Mouse (Mus musculus): ENCODE measurements at regions not wholly inside any gene's neighbourhood (a gene's known extent, or its start where the extent isn't known, plus 50 kb on each side); places are given as distances from the start of the nearest gene placed in this dataset.

DNA sequence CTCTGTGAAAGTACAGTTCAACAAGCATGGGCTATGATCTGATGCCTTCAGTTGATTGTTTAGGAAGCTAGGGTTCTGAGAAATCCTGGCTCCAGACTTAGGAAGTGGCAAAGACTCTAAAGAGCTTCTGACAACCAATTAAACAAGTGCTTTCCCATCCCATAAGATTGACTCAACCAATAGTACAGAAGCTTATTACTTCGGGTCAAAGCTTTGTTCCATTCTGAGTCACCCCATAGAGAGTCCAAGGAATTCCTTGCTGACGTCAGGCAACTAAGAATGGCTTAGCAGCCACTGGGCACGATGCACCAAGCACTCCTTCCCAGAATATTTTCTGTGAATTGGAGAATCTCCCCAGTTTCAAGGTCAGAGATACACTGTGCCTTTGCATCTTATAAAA lies 59.0 kb upstream of the Ntm start:
- no peak for DNase-seq

DNA sequence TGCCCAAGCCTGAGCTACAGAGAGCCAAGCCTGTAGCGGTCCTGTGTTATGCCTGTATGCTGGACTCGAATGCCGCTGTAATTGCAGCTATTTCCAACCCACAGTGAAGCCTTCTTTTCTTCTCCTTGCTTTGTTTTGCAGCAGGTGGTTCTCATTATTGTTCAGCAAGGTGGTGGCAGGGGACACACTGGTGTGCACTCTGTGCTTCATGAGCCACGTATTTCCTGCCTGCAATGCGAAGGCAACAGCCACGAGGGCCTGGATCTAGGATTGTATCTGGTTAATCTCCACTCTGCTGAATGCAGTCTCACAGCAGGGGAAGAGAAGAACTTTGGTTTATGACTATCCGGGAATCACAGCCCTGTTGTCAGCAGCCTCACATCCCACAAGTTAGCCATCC lies 62.3 kb upstream of the Ntm start:
- DNase-seq = no peak

DNA sequence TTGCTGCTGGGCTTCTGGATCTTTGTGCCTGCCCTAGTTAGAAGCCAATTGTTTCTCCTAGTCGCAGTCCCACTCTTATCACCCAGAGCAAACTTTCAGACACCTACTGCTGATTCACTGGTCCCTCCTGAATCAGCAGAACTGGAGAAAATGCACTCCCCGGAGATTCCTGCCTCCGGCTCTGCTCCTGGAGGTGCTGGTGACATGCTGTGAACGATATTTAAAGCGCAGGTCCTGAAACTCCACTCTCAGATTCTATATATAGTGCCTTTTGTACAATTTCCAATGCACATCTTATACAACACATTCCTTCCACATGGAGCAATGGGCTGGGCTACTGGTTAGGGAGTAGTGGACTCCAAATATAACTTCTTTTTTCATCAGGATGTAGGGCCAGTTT lies 64.0 kb upstream of the Ntm start:
- DNase-seq = no peak

DNA sequence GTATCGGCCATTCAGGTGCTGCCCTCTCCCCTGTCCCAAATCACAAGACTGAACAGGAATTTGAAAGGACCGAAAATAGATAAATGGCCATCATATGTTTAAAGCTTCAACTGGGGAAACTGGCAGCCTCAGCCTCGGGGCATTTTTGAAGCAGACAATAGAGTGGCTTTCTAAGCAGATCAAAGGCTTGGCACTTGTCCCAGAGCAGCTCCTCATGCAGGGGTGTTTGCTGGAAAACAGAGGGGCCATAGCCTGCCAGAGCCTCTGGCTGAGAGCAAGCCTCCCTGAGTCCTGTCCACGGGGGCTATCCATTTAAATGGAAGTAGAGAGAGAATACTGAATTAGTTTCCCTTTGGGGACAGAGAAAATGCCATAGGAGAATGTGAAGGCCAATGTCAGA lies 77.5 kb upstream of the Ntm start:
- DNase-seq = no peak

DNA sequence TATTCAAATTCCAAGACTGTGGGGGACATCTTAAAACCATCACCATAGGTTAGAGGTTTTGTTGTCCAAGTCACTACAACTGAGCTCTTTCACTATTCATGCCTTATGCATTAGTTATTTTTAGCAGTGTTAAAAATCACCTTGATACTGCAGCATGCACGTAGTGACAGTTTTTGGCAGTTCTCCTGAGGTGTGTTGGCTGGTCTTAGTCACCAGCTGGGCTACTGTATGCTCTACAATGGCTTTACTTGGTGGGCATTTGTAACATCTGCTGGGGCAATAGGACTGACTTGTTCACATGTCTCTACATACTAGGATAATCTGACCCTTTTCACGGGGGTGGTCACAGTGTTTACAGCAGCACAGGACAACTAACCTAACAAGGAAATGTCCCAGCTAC lies 101.6 kb upstream of the Ntm start:
- no peak for DNase-seq

DNA sequence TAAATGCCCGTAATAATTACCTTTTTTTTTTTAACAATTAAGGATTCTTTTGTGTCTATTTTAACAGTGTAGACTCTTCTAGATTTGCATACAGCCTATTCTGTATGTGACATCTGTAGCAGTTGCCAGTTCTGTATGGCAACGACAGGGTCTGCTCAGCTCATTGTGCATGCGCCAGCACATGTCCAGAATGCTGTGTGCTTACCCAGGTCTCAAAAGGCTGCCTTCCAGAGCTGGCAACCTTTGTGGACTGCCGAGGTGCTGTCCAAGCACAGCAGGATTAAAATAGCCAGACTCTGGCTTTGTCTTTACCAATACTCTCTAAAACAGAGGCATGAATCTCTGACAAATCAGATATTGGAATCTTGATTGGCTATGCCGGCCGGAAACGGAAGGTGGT lies 105.0 kb upstream of the Ntm start:
- no peak for DNase-seq

DNA sequence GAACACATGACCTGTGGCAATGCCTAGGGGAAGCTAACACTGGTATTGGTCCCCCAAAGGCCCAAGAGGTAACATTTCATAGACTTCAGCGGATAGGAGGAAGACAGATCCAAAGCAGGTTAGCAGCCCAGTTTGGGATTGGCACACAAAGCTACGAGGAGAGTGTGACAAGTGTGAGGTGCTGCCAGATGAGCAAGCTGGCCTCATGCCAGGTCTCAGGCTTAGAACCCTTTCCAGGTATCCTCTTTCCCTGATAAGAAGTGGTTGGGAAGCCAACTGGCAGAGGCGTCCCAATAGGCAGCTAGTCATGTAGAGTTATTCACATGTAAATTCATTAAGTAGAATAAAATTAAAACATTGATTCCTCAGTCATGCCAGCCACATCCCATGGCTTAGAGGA lies 112.3 kb upstream of the Ntm start:
- no peak for DNase-seq

DNA sequence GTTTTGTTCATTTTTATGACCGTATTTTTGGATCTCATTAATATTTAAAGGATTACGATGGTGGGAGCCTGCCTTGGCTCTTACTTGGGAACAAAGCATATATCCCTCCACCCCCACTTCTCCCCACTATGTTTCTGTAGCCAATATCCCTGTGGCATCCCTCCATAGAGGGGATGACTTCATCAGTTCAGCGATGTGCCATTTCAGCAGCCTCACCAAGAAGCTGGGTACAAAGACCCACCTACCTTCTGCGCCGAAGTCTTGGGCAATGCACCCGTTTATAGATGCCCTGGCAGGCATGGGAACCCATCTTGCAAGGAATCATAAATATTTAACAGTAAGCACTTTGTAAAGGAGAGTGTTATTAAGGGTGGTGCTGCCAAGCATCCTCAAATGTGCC lies 113.1 kb upstream of the Ntm start:
- DNase-seq = no peak

DNA sequence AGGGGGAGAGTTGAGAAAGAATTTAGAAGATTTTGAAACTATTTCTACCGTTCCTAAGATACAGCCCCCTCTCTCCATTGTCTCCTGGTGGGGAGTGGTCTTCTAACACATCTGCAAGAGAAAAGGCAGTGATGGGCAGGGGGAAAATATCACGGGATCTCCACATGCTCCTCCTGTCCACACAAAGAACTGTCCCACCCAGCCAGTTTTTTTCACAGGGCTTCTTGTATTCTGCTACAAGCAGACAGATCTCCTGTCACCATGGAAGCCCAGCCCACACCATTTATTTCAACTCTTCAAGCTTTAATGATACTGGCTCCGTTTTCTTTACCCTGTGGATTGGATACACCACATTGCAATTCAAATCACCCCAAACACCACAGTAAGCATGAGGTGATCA lies 113.5 kb upstream of the Ntm start:
- DNase-seq = no peak

DNA sequence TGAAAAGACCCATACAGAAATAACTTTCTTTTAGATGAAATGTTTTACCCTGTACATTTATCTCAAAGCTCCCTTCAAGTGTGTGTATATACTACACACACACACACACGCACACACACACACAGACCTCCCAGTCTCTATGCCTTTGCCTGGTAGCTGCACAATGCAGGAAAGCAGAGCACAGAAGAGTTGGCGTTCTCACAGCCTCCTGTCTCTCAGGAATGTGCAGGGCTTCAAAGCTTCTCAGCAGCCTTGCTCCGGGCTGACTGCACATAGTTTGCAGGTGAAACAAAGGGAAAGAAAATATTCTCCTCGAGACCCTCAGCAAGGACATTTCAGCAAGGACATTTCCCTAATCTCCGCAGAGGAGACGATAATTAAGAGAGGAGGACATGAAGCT lies 139.0 kb upstream of the Ntm start:
- DNase-seq = no peak

DNA sequence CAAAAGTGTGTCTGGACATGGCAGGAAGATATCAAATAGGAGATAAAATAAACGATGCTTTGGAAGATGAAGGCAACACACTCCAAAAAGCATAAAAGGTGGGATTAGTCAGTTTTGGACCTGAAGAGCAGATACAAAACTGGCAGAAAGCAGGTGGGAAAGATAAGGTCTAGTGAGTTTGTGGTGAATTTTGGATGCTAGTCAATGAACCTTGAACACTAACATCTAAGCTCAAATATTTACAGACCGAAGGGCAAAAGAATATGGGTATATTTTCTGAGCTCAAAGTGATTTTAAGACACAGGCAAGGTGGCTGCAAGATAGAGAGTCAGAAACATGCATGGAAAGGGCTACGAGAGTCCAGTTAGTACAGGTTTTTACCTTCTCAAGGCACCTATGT lies 159.4 kb upstream of the Ntm start:
- DNase-seq = no peak

DNA sequence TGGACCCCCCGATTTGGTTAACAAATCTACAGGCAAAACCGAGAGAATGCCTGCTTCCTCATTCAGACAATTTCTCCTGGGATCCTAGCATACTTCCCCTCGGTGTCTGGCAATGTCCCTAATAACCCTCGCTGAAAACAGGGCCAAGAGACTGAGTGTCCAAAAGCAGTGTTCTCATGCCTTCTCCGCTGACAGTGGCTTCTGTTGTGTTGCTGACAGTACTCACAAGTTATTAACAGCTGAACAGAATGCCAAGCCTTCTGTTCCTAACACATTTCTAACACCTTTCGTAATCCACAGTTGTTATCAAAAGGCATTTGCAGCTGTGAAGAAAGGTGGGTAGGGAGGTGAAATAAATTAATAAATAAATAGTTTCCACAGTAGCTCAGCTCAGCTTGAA lies 166.2 kb upstream of the Ntm start:
- DNase-seq = no peak

DNA sequence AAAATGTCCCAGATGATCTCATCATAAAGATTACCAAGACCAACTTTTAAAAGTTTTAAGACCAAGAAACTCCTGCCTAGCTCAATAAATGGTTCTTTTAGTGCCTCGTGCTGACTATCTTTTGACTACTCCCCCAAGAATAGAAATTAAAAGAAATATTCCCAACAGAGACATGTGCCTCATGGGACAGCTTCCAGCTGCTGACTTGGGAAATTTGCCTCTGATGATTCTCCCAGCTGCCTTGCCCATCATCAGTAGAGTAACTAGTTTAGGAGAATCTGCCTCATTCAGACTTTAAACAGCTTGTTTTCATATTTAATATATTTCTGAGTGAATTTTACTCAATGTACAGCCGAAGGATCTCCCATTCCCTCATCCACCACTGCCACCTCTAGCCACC lies 168.7 kb upstream of the Ntm start:
- DNase-seq = no peak

DNA sequence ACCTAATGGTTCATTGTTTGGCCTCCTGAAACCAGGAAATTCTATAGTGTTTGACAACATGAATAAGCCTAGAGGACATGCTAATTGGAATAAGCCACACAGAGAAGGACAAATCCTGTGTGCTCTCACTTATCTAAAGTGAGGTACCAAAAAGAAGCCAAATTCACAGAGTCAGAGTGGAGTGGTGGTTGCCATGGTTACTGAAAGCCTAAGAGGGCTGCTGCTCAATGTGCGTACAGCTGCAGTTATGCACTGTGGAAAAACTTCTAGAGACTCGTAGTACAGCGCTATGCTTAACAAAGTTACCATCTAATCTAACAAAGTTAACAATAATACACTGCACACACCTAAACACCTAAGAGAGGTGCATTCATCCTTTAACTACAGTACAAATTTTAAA lies 171.4 kb upstream of the Ntm start:
- no peak for DNase-seq

DNA sequence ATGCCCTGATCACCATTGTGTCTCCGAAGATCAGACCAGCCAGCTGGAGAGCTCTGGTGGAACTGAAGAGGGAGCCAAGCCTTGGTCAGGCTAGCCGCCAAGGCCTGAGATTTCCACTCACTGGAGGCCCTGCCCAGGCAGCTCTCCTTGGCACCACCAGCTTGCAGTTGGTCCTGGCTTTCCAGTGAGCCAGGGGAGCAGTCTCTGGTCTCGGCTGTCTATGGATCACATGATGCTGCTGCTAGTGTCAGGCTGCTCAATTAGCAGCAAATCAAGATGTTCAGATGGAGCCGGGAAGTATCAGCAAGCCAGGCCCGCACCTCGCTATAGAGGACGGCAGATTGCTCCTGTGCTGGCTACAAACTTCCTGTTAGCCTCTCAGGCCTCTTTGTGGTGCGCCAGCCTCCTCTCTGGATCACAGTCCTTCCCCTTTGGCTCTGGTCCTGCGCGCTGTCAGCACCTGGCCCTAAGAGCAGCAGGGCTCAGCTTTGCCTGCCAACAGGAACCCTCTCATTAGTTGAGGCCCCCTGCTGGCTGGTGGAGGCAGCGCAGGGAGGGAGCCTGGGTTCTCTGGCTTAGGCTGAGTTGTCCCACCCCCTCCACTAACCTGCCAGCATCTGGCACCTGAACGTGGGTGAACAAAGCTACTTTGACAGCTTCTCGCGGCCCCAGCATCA lies 174.8 kb upstream of the Ntm start:
- peak; percentile 90 to 92 for DNase-seq

DNA sequence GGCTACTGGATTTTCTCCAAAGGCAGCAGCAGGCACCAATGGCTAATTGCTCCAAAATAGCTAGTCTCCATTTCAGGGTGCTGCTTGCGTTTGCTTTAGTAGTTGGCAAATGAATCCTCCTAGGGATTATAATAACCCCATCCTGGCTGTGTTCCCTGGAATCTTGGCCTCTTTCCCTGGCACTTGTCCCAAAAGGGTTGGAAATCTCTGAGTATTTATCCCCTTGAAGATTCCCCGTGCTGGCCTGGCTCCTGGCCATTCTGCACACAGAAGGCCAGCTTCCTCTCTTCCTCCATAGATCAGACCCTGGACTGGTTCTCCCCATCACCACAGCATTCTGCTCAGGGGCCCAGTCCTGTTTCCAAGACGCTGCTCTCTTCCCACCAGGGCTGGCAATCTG lies 177.2 kb upstream of the Ntm start:
- DNase-seq = peak; percentile 88 to 91

DNA sequence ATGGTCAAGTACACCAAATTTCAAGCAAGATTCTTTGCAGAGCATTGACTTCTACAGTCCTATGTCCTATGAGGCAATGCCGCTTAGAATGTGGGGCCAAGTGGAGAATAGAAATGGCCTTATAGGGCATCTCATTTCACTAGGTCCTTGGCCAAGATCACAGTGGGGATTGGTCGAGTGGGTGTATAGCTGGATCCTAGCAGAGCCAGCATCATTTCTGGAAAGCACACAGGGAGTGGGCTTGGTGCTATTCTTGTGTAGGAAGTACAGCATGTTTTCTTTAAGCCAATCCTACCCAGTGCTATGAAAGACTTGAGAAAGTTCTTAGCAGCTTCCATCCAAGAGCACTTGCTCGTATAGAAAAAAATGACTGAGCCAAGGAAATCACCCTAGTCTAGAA lies 178.2 kb upstream of the Ntm start:
- DNase-seq = no peak

DNA sequence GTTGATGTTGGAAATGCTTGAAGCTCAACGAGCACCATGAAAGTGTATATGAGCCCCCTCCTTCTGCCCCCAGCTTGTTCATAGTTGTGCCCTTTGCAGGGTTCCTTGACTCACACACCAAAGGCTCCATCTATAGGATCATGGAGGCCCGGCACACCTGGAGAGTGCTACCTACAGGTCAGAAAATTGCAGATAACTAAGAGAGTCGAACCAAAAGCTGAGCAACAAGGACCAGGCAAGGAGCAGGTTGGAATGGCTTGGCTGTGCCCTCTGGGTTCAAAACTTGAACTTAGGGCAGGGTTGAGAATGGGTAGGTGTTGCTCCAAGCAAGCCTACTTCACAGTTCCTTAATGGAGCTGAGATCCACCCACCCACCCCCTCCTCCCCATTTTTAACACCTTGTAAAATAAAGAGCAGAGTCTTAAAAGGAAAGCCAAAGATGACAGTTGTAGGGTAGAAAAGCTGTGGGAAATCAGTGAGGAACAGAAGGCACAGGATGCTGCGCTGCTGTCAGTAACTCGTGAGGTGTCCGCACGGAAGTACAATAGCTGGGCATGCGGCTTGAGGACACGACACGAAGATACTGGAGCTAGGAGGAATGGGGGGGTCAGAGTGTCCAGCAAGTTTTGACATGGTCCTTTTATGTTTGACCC lies 180.0 kb upstream of the Ntm start:
- no peak for DNase-seq

DNA sequence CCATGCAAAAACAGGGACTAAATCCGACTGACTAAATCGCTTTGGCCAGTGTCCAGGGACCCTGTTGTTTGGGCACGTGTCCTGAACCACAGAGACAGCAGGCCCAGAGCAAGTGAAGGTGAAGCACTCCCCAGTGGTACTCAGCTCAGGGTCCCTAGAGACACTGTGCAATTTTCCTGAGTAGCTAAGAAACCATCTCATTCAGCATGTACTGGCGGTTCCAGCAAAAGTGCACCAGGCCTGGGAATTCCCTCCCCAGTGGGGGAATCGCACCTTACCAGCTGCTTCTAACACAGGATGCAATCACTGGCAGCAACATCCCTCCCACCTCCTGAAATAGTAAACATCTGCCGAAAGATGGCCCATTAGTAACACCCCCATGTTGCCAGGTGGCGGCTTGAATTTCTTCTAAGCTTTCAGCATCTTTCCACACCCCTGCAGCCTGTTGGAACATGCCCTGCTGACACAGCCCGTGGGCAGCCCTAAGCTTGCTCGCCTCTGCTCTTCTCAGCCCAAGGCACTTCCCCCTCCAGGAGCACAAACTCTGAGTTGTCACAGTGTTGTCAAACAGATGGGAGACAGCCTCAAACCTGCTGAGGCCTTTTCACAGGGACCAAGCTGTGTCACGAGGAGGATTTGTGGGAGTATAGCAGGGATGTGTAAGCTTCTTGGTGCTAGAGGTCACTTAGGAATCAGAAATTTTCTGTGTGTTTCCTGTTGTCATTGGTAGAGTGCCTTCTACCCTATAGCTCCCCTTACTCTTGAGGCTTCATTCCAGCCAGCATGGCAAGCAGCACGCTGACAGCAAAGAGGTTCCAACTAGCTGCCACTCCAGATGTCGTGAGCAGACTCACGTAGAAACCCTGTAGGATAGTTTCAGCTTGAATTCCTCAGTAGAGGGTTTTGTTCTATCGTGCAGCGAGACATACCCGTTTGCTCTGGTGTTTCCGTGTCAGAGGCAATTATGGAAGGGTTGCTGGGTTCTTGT lies 186.8 kb upstream of the Ntm start:
- no peak for DNase-seq

DNA sequence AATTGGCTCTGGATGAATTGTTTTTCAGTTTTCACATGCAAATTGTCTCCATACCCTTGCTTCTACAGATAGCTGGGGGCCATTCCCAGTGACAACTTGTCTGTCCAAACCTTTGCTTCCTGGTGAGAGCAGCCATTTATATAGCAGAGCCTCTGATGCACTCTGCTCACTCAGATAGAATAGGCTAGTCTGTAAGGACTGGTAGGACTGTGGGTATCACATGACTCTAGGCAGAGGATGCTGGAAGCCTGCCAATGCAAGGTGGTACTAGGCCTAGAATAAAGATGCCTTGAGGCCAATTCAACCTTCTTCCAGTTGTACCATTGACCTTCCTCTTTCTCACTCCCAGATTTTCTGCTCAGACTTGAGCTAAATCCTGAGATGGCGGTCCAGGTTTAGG lies 188.2 kb upstream of the Ntm start:
- no peak for DNase-seq

DNA sequence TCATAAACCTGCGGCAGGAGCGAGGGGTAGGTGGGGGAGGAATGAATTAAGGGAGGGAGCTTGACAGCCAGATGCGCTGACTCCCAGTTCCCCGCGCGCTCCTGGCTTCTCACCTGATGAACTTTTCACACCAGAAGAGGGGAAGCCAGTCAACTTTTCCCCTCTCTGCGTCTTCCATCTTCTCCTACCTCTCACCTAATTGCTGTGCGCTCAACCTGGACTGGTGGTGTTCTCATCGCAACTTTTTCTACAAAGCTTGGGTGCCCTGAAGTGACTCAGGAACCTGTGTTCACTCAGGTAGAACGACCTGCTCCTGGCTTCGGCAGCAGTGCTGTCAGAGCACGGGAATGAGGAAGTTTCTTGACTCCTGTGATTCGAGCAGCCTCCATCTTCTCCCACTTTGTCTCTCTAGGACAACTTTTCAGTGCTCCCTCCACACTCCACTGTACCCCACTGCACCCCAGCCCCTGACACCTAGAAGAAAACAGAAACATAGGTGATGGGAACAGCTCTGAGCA lies 203.4 kb upstream of the Ntm start:
- no peak for DNase-seq

DNA sequence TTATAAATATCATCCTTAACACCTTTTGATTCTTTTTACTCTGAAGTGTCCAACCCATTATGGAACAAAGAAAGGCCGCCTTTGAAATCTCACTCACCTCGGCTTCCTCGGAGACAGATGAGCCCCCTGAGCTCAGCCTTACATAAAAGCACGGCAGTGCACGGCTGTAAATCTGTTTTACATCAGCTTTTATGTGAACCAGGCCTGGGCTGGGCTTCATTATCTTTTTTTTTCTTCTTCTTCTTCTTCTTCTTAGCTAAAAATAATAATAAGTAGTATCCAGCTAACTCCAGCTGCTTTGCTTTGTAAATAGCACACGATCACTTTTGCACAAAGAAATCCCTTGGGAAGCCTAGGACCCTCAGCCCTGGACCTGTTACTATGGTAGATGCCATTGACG lies 204.3 kb upstream of the Ntm start:
- DNase-seq = no peak

DNA sequence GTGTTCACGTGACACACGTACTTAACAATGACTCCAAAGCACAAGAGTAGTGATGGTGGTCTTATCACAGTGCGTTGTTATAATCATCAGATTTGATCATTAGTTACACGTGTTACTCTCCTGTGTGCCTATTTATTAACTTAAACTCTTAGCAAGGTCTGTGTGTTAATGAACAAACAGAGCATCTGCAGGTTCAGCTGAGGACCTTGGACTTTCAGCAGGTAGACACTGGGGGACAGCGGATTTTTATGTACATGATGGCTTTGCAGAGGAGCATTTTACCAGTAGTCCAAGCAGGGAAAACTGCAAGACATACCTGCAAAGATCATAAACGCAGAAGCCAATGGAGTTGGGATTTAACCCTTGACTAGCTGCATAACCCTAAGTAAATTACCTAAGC lies 211.7 kb upstream of the Ntm start:
- no peak for DNase-seq

DNA sequence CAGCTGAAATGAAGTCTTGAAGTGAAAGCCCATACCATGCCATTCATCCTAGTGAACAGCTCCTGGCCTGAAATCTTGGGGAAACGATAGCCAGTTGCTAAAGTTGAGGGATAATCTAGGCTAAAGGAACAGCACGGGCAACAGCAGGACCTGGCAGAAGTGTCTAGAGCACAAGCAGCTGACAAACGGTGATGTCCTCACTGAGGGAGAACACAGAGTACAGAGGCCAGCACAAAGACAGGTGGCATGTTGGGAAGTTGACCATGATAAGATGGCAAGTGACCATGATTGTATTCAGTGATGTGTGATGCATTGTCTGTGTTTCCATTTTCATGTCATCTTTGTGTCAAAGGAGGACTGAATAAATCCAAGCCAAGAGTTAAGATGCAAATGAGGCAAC lies 212.4 kb upstream of the Ntm start:
- no peak for DNase-seq

Measured in cerebellum, postnatal 25 days (tissue).